Mouse (Mus musculus): ENCODE measurements around the gene Gm10134.

- TF ChIP-seq RAD21 (IDR thresholded peaks at IDR 0.05; ENCODE audit: low read depth, low read length) (no peak), ZC3H11A (IDR thresholded peaks at IDR 0.05; ENCODE audit: low read depth, low read length) (no peak), ELF1 (IDR thresholded peaks at IDR 0.05; ENCODE audit: low read depth, low read length) (no peak)
These were observed 24.0 kb downstream of the Gm10134 start for GRCm38 (mm10) chr2:28529856-28530255.
